Mouse (Mus musculus) lung, embryonic 16.5 days (tissue): ENCODE data around the gene 2210407C18Rik. TPM values are rescaled to one million over a fixed set of nuclear protein-coding genes. Genes with fewer than 3 reads are reported as not detected.
A peak's percentile ranks its signal among the peaks of the same experiment; 100 is the strongest.

ENCODE experiments used
- ATAC-seq: fragments of 200-750 bp; cut with Nextera tagmentation; 2 replicates; pipeline ENCODE4 v1.8.0; 2017; ENCODE audit warnings: low read depth, mild to moderate bottlenecking, moderate library complexity
- H3K27ac ChIP-seq: fragments of 300-500 bp; sonication (generic); 2 replicates; pipeline ENCODE4 v1.5.1; 2014; ENCODE audit warnings: mild to moderate bottlenecking, control low read depth, low read length
- H3K27me3 ChIP-seq: fragments of 300-500 bp; sonication (generic); 2 replicates; pipeline ENCODE4 v1.6.1; 2014; ENCODE audit warnings: low read depth, low read length, mixed read lengths; ENCODE audit not compliant: control insufficient read depth, insufficient read depth
- H3K36me3 ChIP-seq: fragments of 300-500 bp; sonication (generic); 2 replicates; pipeline ENCODE4 v1.6.1; 2014; ENCODE audit warnings: low read length; ENCODE audit not compliant: control insufficient read depth, insufficient read depth
- H3K4me1 ChIP-seq: fragments of 300-500 bp; sonication (generic); replicated peaks from 2 replicates; pipeline ENCODE4 v1.6.1; 2014; ENCODE audit warnings: low read length, mixed read lengths; ENCODE audit not compliant: control insufficient read depth, insufficient read depth
- H3K4me2 ChIP-seq: fragments of 300-500 bp; sonication (generic); 2 replicates; pipeline ENCODE4 v1.6.1; 2014; ENCODE audit warnings: low read depth, low read length, control low read depth
- H3K4me3 ChIP-seq: fragments of 300-500 bp; sonication (generic); 2 replicates; pipeline ENCODE4 v1.5.1; 2014; ENCODE audit warnings: mild to moderate bottlenecking, low read length, control low read depth
- H3K9ac ChIP-seq: fragments of 300-500 bp; sonication (generic); 2 replicates; pipeline ENCODE4 v1.6.1; 2014; ENCODE audit warnings: low read length, control low read depth
- H3K9me3 ChIP-seq: fragments of 300-500 bp; sonication (generic); 2 replicates; pipeline ENCODE4 v1.6.1; 2016; ENCODE audit warnings: low read length; ENCODE audit not compliant: control insufficient read depth
- WGBS: fragments of 180-500 bp; shearing (Covaris S2); extraction: QIAGEN DNeasy Blood & Tissue Kit; methylation state at CpG from one replicate; pipeline ENCODE4 v1.1.7; 2014; 5-methylcytosine and 5-hydroxymethylcytosine counted together
- polyA plus RNA-seq: library from polyadenylated mRNA; unstranded; fragments of >200 nt; fragmentation: Nextera tagmentation; extraction: Ambion mirVana; gene quantifications from 2 replicates; pipeline ENCODE4 v1.2.1, GENCODE M21; 2015

Gene 2210407C18Rik
- polyA plus RNA-seq = not detected in 2 replicates

GRCm38 (mm10) chr11:58615975-58616374 lies at the start of gene 2210407C18Rik:
TSS of gene 2210407C18Rik (minus strand) at chr11:58616075.
- no peak within 1 kb of the TSS for H3K9ac ChIP-seq
- ATAC-seq = no peak
- H3K4me2 ChIP-seq = no peak within 1 kb of the TSS
- H3K9me3 ChIP-seq = no peaks in the 10 kb centered on the region
- H3K4me3 ChIP-seq = no peak within 1 kb of the TSS
- H3K27ac ChIP-seq = no peak within 1 kb of the TSS
- WGBS = 86% methylated on average over 4 of the region's 4 CpGs
- H3K36me3 ChIP-seq = no peaks in the 10 kb centered on the region
- H3K4me1 ChIP-seq = no peaks in the 10 kb centered on the region
- no peaks in the 10 kb centered on the region for H3K27me3 ChIP-seq

DNA sequence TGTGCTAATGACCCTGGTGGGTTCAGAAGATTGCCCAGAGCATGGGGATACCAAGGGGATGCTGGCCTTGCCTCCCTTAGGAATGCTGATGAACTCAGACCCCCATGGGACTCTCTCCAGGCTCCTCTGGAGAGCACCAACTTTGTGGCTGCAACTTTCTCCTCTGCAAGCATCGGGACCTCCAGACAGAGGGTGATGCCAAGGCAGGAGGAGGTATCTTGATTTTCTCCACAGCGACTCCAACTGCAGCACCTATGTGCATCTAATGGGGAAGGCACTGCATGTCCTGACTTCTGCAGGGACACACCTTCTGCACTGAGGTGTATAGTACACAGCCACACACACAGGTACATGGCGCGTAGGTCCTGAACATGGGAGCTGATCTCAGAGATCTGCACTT lies 42.7 kb upstream of the 2210407C18Rik start, which contains the start of gene Olfr322:
Gene Olfr322 (plus strand): TSS at position 187 of the 400 bp plus-strand sequence.
- Histone ChIP-seq H3K27ac (no peak within 1 kb of the TSS), H3K4me1 (no peaks in the 10 kb centered on the region), H3K9me3 (no peaks in the 10 kb centered on the region), H3K4me2 (no peak within 1 kb of the TSS), H3K4me3 (no peak within 1 kb of the TSS), H3K9ac (no peak within 1 kb of the TSS), H3K36me3 (no peaks in the 10 kb centered on the region), H3K27me3 (no peaks in the 10 kb centered on the region)
- no peak for ATAC-seq
- WGBS = 80% methylated on average over 4 of the region's 4 CpGs

GRCm38 (mm10) chr11:58655151-58655550 lies 39.3 kb upstream of the 2210407C18Rik start:
- H3K4me1 ChIP-seq = no peaks in the 10 kb centered on the region
- ATAC-seq = no peak
- H3K9ac ChIP-seq = no peak overlapping the region
- no peaks in the 10 kb centered on the region for H3K36me3 ChIP-seq
- H3K9me3 ChIP-seq = no peaks in the 10 kb centered on the region
- 78% methylated on average over 3 of the region's 3 CpGs for WGBS
- H3K4me3 ChIP-seq = no peak overlapping the region
- no peaks in the 10 kb centered on the region for H3K27me3 ChIP-seq
- H3K4me2 ChIP-seq = no peak overlapping the region
- H3K27ac ChIP-seq = no peak overlapping the region

DNA sequence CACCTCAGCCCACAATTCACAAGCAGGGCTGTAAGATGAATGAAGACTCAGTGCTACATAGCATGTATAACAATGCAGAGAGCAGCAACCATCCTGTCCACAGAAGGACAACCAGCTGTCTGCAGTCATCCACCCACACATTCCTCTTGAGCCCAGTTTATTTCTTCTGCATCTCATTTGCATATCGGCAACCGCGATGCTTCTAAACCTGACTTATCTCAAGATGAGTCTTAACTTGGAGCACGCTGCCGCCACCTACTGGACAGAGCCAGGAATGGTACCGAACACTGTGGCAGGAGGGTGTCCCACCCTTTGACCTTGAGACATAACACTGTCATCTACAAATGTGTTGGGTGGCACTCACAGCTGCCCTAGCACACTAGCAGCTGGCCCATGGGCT lies 27.5 kb upstream of the 2210407C18Rik start:
- Histone ChIP-seq H3K4me3 (no peak overlapping the region), H3K36me3 (no peaks in the 10 kb centered on the region), H3K9ac (no peak overlapping the region), H3K27me3 (peaks cover 14% of the 10 kb centered on the region), H3K4me1 (0 out of 2 replicates have a peak, but pooled peaks cover 3% of the 10 kb centered on the region), H3K9me3 (no peaks in the 10 kb centered on the region), H3K27ac (no peak overlapping the region), H3K4me2 (no peak overlapping the region)
- ATAC-seq = no peak
- WGBS = 35% methylated on average over 6 of the region's 6 CpGs

DNA sequence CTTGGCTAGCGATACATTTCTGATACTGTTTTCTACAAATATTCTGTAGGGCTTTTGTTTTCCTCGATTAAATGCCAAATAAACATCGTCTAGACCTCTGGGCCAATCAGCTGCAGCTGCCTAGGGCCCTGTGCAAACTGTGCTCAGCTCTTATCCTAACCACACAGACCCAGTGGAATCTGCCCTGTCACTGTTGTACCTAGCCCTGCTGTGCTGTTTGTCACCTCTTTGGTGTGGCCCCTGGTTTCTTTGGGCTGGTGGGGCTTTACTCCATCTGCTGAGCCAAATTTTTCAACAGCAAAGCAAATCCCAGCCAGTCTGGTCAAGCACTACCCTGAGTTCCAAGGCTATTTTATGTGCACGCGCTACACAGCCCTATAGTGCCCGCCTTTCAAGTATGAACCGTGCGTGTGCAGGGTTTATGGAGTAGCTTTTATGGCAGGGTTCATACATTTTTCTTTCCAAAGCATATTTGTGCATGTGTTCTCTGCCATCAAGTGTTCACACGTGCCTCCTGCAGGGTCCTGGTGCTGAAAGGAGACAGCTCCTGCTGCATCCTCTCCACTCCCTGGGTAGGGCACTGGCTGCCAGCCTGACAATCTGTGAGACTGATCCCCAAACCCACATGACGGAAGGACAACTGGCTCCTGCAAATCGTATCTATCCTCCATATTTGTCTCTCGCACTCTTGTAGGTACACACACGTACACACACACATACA lies 25.9 kb upstream of the 2210407C18Rik start:
- H3K27me3 ChIP-seq = peaks cover 14% of the 10 kb centered on the region
- ATAC-seq = no peak

DNA sequence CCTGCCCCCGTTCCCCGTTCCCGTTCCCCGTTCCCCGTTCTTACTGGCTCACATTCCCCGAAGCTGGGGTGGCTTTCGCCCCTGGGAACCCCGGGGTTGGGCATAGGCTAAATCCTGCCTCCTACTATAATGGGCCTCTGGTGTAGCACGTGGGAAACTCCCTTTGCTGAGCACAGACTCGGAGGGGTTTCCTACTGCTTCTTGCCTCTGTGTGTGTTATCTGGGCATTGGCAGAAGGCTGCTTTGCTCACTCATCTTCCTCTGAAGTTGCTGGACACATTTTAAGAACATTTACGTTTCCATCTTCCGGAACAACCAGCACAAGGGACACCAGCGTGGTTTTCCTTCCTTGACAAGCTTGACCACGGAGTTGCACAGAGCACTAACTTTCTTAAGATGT lies 25.2 kb upstream of the 2210407C18Rik start:
- Histone ChIP-seq H3K4me1 (0 out of 2 replicates have a peak, but pooled peaks cover 3% of the 10 kb centered on the region), H3K27me3 (peaks cover 14% of the 10 kb centered on the region), H3K9me3 (no peaks in the 10 kb centered on the region), H3K9ac (no peak overlapping the region), H3K36me3 (no peaks in the 10 kb centered on the region), H3K4me2 (no peak overlapping the region), H3K27ac (no peak overlapping the region), H3K4me3 (no peak overlapping the region)
- no peak for ATAC-seq
- 27% methylated on average over 10 of the region's 14 CpGs for WGBS

More for the DNA sequence above, 25.9 kb upstream of the 2210407C18Rik start:
- Histone ChIP-seq H3K4me1 (0 out of 2 replicates have a peak, but pooled peaks cover 3% of the 10 kb centered on the region), H3K9me3 (no peaks in the 10 kb centered on the region), H3K9ac (no peak overlapping the region), H3K36me3 (no peaks in the 10 kb centered on the region), H3K4me3 (no peak overlapping the region), H3K4me2 (no peak overlapping the region), H3K27ac (no peak overlapping the region)
- WGBS = 72% methylated on average over 13 of the region's 13 CpGs

DNA sequence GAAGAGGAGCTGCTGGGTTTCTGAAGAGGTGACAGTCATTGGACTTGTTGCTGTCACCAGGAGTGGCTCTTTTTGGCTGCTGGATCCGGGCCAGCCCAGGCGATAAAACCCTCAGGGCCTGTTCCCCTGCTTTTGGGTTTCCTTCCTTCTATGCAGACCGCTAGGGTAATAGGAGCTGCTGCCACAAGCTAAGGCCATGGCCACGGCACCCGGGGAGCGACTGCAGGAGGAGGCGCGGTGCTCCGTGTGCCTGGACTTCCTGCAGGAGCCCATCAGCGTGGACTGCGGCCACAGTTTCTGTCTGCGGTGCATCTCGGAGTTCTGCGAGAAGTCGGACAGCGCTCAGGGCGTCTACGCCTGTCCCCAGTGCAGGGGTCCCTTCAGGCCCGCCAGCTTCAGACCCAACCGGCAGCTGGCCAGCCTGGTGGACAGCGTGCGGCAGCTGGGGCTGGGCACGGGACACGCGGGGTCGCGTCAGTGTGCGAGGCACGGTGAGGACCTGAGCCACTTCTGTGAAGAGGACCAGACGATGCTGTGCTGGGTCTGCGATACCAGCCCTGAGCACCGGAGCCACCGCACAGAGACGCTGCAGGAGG lies 24.5 kb upstream of the 2210407C18Rik start, which contains the start of gene Trim58:
Gene Trim58 (plus strand): TSS at position 194 of the 596 bp plus-strand sequence.
- H3K27ac ChIP-seq = no peak within 1 kb of the TSS
- WGBS = 2% methylated on average over 34 of the region's 34 CpGs

DNA sequence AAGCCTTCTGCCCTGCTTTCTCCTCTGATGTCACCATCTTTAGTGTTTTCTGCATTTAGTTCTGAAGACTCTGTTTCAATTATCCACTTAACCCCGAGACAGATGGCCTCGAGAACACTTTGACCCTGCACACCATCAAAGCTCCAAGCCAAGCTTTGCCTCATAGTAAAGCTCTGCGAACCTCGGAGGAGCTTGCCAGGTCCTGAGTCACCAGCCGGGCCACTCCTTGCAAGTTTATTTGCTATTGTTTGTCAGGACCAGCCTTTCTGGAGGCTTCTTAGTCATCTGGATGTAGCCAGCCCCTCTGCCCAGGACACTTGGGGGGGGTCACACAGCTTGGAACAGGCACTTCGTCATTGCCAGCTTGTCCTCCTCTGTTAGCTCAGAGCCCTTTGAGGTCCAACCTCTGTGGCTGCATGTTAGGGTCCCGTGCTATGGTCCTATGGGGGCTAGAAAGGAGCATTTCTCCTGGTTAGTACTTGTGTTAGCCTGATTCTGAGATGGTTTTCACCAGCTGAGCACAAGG lies 22.4 kb upstream of the 2210407C18Rik start:
- Histone ChIP-seq H3K4me3 (no peak overlapping the region), H3K27ac (no peak overlapping the region), H3K36me3 (no peaks in the 10 kb centered on the region), H3K27me3 (peaks cover 14% of the 10 kb centered on the region), H3K9me3 (no peaks in the 10 kb centered on the region), H3K9ac (no peak overlapping the region), H3K4me1 (0 out of 2 replicates have a peak, but pooled peaks cover 3% of the 10 kb centered on the region), H3K4me2 (no peak overlapping the region)
- ATAC-seq = no peak
- 46% methylated on average over 7 of the region's 7 CpGs for WGBS

More for the DNA sequence above, 24.5 kb upstream of the 2210407C18Rik start, which contains the start of gene Trim58:
- peak within 1 kb of the TSS; percentile 28 for H3K4me3 ChIP-seq
- H3K36me3 ChIP-seq = no peaks in the 10 kb centered on the region
- peak within 1 kb of the TSS; percentile 55 for H3K4me2 ChIP-seq
- peaks cover 14% of the 10 kb centered on the region for H3K27me3 ChIP-seq
- H3K4me1 ChIP-seq = 0 out of 2 replicates have a peak, but pooled peaks cover 3% of the 10 kb centered on the region
- H3K9me3 ChIP-seq = no peaks in the 10 kb centered on the region
- 0 out of 2 replicates have a peak, but pooled peaks have one; percentile 20 for ATAC-seq
- H3K9ac ChIP-seq = no peak within 1 kb of the TSS

- no peak overlapping the region for H3K27ac ChIP-seq
- 8% methylated on average over 3 of the region's 4 CpGs for WGBS
- ATAC-seq = 0 out of 2 replicates have a peak, but pooled peaks have one; percentile 51
- H3K27me3 ChIP-seq = peaks cover 11% of the 10 kb centered on the region
- H3K9me3 ChIP-seq = no peaks in the 10 kb centered on the region
- 0 out of 2 replicates have a peak, but pooled peaks cover 3% of the 10 kb centered on the region for H3K4me1 ChIP-seq
- H3K9ac ChIP-seq = no peak overlapping the region
- no peaks in the 10 kb centered on the region for H3K36me3 ChIP-seq
- H3K4me2 ChIP-seq = no peak overlapping the region
- no peak overlapping the region for H3K4me3 ChIP-seq
These were observed 20.6 kb upstream of the 2210407C18Rik start for GRCm38 (mm10) chr11:58636376-58636977.
